Mouse (Mus musculus): ENCODE measurements around the gene Meis2.

DNA sequence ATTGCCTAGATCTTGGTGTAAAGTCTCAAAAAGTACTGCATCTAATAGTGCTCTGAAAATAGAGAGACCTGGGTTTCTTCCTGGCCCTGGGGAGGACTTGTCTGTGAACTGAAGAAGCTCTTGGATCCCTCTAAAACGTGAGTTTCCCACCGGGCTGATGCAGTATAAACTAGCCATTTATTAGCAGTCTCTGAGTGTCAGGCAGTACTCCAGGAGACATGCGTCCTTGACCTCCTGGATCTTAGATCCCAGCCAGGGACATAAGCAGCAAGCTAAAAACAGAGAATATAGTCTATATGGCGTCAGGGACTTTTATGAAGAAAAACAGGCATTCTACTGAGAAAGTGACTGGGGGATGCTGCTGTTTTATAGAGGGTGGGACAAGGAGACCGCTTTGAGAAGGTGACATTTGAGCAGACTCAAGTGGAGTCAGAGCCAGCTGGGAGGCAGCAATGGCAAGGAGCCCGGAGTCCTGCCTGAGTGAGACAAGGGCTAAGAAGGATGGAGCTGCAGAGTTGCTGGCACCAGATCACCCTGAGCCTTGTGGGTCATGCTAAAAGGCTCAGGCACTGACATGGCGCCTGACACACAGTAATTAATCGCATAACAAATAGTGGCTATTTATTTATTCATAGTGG is 126.6 kb downstream of the Meis2 start:
- TF ChIP-seq HCFC1 (IDR thresholded peaks at IDR 0.05; ENCODE audit: borderline replicate concordance, insufficient read depth, low read length) (no peak), MAFK (IDR thresholded peaks at IDR 0.05; ENCODE audit: insufficient read depth, low read depth, low read length) (no peak), ZC3H11A (IDR thresholded peaks at IDR 0.05; ENCODE audit: borderline replicate concordance, low read depth, low read length) (no peak), CHD2 (IDR thresholded peaks at IDR 0.05; ENCODE audit: low read depth, low read length) (no peak)

All from ES-E14 (cell line).